Mouse (Mus musculus) R1 (cell line): ENCODE data around the gene Zfp473.
A peak's percentile ranks its signal among the peaks of the same experiment; 100 is the strongest.

Experiments used
- DNase-seq: peaks from one replicate; pipeline ENCODE4 v3.0.0-alpha.2; 2018; ENCODE audit warnings: low read depth, low spot score

Zfp473 gene

GRCm38 (mm10) chr7:44722058-44722457 lies 28.8 kb downstream of the Zfp473 start:
- no peak for DNase-seq

GRCm38 (mm10) chr7:44709881-44710280 lies 41.0 kb downstream of the Zfp473 start:
- DNase-seq: peak; percentile 70

GRCm38 (mm10) chr7:44708574-44708973 lies 42.3 kb downstream of the Zfp473 start, which contains the start of gene Izumo2:
Izumo2 (plus strand) TSS chr7:44708742.
- peak; percentile 94 for DNase-seq

DNA sequence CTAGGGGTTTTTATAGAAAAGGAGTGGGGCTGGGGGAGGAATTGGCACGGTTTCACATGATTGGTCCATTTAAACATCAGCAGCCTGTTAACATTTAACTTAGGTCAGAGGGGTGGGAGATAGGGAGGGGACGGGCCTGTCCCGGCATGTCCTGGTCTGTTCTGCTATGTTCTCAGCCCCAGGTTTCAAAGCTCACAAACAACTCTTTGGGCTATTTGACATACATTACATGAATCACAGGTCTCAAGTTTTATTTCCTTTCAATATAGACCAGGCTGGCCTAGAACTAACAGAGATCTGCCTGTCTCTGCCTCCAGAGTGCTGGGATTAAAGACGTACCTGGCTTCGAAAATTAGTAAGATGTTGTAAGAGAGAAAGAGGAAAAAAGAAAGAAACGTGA lies 42.8 kb downstream of the Zfp473 start:
- DNase-seq: peak; percentile 54

- DNase-seq: peak; percentile 53
Measured at GRCm38 (mm10) chr7:44707169-44707675, 43.6 kb downstream of the Zfp473 start.

DNA sequence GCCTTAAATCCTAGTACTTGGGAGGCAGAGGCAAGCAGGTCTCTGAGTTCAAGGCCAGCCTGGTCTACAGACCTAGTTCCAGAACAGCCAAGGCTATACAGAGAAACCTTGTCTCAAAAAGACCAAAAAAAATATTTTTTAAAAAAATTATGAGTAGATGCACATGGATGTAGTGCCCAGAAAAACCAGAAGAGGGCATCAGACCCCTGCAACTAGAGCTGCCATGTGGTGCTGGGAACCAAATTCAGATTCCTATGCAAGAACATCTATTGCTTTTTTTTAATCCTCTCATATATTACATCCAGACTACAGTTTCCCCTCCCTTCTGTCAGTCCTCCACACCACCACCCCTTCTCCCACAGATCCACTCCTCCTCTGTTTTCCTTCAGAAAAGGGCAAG lies 44.5 kb downstream of the Zfp473 start:
- peak; percentile 68 for DNase-seq

GRCm38 (mm10) chr7:44705086-44705485 lies 45.8 kb downstream of the Zfp473 start:
- peak; percentile 91 for DNase-seq

DNA sequence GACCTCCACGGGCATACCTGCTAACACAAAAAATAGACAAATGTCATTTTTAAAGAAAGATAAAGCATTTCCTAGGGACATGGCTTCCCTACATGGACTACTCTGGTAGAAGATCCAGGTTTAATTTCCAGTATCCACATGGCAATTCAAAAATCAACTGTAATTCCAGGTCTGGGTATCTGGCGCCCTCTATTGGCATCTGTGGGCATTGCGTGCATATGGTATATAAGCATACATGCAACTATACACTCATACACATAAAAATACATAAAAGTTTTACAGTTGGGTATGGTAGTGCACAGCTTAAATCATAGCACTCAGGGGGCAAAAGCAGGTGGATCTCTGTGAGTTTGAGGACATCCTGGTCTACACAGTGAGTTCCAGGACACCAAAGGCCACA lies 46.5 kb downstream of the Zfp473 start:
- DNase-seq: peak; percentile 77

- DNase-seq: peak; percentile 87
Measured at GRCm38 (mm10) chr7:44702985-44703384, 47.9 kb downstream of the Zfp473 start.

GRCm38 (mm10) chr7:44701921-44702320 lies 48.9 kb downstream of the Zfp473 start:
- peak; percentile 87 for DNase-seq

DNA sequence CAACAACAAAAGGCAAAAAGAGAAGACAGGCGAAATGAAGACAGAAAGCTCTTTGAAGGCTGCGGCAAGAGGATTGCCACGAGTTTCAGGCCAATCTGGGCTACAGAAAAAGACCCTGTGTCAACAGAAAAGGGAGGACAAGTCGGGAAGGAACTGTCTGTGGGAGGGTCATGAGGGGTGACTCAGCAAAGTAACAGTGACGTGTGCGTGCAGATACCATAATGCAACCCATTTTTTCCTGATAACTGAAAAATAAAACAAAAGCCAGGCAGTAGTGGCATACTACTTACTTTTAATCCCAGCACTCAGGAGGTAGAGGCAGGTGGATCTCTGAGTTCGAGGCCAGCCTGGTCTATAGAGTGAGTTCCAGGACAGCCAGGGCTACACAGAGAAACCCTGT lies 52.9 kb downstream of the Zfp473 start:
- no peak for DNase-seq

DNA sequence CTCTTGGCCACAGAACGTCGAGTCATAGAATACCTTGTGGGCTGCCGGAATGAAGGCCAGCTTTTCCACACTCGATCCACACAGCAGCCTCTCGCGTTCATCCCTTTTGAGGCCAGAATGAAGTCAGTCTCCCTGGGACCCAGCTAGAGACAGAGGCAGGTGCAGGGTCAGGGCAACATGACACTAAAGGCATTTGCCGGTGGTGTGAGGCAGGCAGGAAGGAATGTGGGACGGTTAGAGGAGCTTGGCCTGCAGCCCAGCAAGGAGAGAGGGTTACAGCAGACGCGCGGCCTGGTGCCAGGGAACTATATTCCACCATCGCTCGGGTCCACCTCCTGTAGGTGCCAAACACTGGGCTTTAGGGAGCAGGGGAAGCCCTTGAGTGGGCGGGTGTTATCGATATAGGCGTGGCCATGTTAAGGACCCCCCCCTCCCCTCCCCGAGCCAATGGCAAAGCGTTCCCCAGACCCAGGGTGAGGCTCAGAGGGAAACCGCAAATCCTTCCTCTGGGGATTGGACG lies 53.6 kb downstream of the Zfp473 start:
- peak; percentile 87 for DNase-seq

DNA sequence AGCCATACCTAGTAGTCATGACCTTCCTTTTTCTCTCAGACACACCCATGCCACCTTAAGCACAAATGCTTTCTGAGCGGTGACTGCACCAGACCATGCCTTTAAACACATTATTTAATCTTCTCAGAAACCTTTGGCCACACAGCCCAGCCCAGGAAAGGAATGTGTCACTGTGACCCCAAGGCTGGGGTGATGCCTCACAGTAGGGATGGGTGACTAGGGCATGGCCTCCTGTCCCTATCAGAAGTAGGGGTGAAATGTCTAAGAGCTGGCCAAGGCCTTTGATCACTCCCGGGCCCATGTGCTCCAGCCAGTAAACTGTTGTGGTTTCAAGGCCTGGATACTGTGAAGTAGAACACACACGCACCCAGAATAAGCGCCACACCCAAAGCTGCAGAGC lies 55.6 kb downstream of the Zfp473 start:
- no peak for DNase-seq

- DNase-seq: peak; percentile 49
Measured at GRCm38 (mm10) chr7:44693427-44694175, 57.2 kb downstream of the Zfp473 start.

- DNase-seq: no peak
Measured at GRCm38 (mm10) chr7:44689331-44689730, 61.5 kb downstream of the Zfp473 start.

DNA sequence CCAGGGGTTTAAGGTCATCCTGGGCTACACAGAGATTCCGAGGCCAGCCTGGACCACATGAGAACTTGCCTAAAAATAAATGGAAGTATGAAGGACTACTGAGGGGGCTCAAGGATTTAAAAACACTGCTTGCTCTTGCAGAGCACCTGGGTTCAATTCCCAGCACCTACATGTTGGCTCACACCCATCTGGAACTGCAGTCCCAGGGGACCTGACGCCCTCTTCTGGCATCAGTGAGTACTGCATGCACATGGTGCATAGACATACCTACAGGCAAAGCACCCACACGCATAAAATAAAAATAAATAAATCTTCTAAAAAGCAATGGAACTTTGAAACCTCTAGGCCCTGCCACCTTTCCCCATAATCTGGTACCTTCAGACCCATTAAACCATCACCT lies 62.0 kb downstream of the Zfp473 start:
- DNase-seq: peak; percentile 64

DNA sequence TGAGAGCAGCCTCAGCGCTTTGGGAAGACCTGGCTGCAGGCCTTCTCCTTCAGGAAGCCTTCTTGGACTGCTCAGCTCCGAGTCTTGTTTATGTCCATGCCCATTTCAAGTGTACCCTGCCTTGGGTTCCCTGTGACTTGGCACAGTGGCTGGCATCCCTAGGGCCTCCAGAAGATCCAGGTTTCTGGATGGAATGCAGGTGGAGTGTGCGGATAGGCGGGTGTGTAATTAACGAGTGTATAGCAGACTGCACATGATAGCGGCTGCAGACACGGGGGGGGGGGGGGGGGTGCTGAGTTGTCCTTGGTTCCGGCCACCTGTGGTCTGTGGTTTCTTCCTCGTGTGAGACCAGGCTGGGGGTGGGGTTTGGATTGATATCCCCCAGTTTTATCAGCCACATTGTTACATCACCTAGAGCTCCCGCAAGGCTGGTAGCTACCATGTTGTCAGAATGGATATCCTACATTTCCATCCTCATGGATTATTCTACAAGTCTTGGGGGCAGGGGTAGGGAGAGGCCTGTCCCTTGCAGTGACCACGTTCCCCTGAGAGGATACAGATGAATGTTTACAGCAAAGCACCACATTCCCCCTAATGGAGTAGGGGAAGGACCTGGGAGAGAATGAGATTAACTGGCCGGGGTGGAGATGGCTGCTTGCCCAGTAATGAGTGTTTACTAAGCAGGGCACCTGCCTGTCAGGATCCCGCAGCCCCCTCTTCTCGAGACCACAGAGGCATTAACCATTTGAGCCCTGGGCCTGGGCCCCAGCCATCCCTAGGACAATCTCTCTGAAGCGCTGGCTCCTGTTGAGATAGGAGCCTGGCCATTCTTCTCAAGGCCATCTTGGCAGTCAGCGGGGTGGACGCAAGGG lies 65.1 kb downstream of the Zfp473 start:
- DNase-seq: no peak

- no peak for DNase-seq
Measured at GRCm38 (mm10) chr7:44683656-44684055, 67.2 kb downstream of the Zfp473 start.
